ENCODE assay signal across 24 mouse cellular contexts in the genomic region with DNA sequence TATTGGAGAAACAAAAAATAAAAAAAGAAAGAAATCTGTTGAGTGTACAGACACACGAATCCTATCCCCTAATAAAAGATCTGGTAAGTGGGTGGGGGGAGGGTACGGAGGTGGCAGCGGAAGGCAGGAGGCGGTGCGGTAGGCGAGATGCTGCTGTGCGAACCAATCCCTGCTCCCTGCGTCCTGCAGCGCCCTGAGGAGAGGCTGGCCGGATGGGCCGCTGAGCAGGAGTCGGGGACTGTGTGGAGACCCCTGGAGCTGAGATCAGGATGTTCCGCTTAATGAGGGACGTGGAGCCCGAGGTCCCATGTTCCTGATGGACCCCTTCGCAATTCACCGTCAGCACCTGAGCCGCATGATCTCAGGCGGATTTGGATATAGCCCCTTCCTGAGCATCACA. TPM values are rescaled to one million over a fixed set of nuclear protein-coding genes. Genes with fewer than 3 reads are reported as not detected.
DNase-seq lines count a peak whose midpoint lies in the region; ATAC-seq and TF ChIP-seq lines count a peak whose summit lies in the region.
"Had no signal": no experiment of that assay in that cellular context is flagged by ENCODE, and none has a peak within 500 bp of the region (broad histone marks: within the 10 kb centered on the region; RNA-seq: fewer than 3 reads in every experiment).

No protein-coding gene starts in this region.

- H3K36me3 ChIP-seq in forebrain, embryonic 15.5 days = peaks cover 18% of the 10 kb centered on the region
- H3K36me3 ChIP-seq in forebrain, embryonic 12.5 days (replicated peaks) = peaks cover 18% of the 10 kb centered on the region; the same call in 1 of the 2 replicates
- peaks cover 25% of the 10 kb centered on the region for H3K36me3 ChIP-seq in midbrain, embryonic 12.5 days
- H3K36me3 ChIP-seq in midbrain, embryonic 10.5 days = peaks cover 25% of the 10 kb centered on the region
- no peaks in the 10 kb centered on the region for H3K36me3 ChIP-seq in E14TG2a.4 (ENCODE audit: insufficient read depth, low read length)
- H3K36me3 ChIP-seq: liver, embryonic 15.5 days had no signal

- H3K27ac ChIP-seq in forebrain, embryonic 15.5 days (replicated peaks) = no peak overlapping the region
- no peak overlapping the region for H3K27ac ChIP-seq in forebrain, embryonic 12.5 days
- H3K27ac ChIP-seq in midbrain, embryonic 12.5 days (replicated peaks) = no peak overlapping the region
- H3K27ac ChIP-seq in midbrain, embryonic 10.5 days (replicated peaks) = no peak overlapping the region
- H3K27ac ChIP-seq: embryonic facial prominence, embryonic 15.5 days; hindbrain, embryonic 12.5 days; liver, embryonic 15.5 days; lung, embryonic 15.5 days had no signal

- H3K4me2 ChIP-seq in forebrain, embryonic 15.5 days (replicated peaks) = no peak overlapping the region
- no peak overlapping the region for H3K4me2 ChIP-seq in forebrain, embryonic 12.5 days
- no peak overlapping the region for H3K4me2 ChIP-seq in midbrain, embryonic 12.5 days (replicated peaks)
- H3K4me2 ChIP-seq: embryonic facial prominence, embryonic 15.5 days; hindbrain, embryonic 12.5 days; liver, embryonic 15.5 days; lung, embryonic 15.5 days had no signal

- 0 out of 2 replicates have a peak overlapping the region, but pooled peaks have one; percentile 4 for H3K4me3 ChIP-seq in forebrain, embryonic 15.5 days
- no peak overlapping the region for H3K4me3 ChIP-seq in forebrain, embryonic 12.5 days (replicated peaks)
- no peak overlapping the region for H3K4me3 ChIP-seq in midbrain, embryonic 12.5 days
- H3K4me3 ChIP-seq in midbrain, embryonic 10.5 days = no peak overlapping the region
- peak overlapping the region; percentile 83 for H3K4me3 ChIP-seq in E14TG2a.4 (replicated peaks; ENCODE audit: low read length)
- H3K4me3 ChIP-seq: embryonic facial prominence, embryonic 15.5 days; hindbrain, embryonic 12.5 days; liver, embryonic 15.5 days; lung, embryonic 15.5 days had no signal

- H3K9me3 ChIP-seq in forebrain, embryonic 15.5 days = peaks cover 37% of the 10 kb centered on the region
- H3K9me3 ChIP-seq in forebrain, embryonic 12.5 days = peaks cover 48% of the 10 kb centered on the region
- H3K9me3 ChIP-seq in midbrain, embryonic 12.5 days = peaks cover 46% of the 10 kb centered on the region
- H3K9me3 ChIP-seq in midbrain, embryonic 10.5 days (replicated peaks) = peaks cover 71% of the 10 kb centered on the region
- H3K9me3 ChIP-seq in E14TG2a.4 (ENCODE audit: low read length) = 0 out of 2 replicates have a peak, but pooled peaks cover 2% of the 10 kb centered on the region

- no peak for DNase-seq in midbrain, embryonic 10.5 days (ENCODE audit: low spot score)
- DNase-seq in WW6 (ENCODE audit: low read depth, low spot score) = peak; percentile 13
- no peak for DNase-seq in cerebellum, adult 9-10 months
- DNase-seq: adrenal gland, adult 2 months; cerebellum, adult 2 months; cerebellum, postnatal 36 days; layer of hippocampus, adult 9-11 months; left cerebral cortex, postnatal 4 days; liver; lung, postnatal 36 days; right cerebral cortex, adult 18-20 months; right cerebral cortex, postnatal 4 days; thymus, adult 18-20 months had no signal

- no peak overlapping the region for H3K9ac ChIP-seq in forebrain, embryonic 15.5 days (replicated peaks)
- H3K9ac ChIP-seq in forebrain, embryonic 12.5 days = no peak overlapping the region
- no peak overlapping the region for H3K9ac ChIP-seq in midbrain, embryonic 12.5 days (replicated peaks)
- H3K9ac ChIP-seq: embryonic facial prominence, embryonic 15.5 days; hindbrain, embryonic 12.5 days; liver, embryonic 15.5 days; lung, embryonic 15.5 days had no signal

- TF ChIP-seq CTCF in E14TG2a.4 (conservative IDR thresholded peaks at IDR 0.05; ENCODE audit: low read length) = no peak

- WGBS in forebrain, embryonic 15.5 days = 27% methylated on average over 19 of the region's 19 CpGs
- 28% methylated on average over 19 of the region's 19 CpGs for WGBS in forebrain, embryonic 12.5 days
- WGBS in midbrain, embryonic 12.5 days = 40% methylated on average over 18 of the region's 19 CpGs
- 23% methylated on average over 19 of the region's 19 CpGs for WGBS in midbrain, embryonic 10.5 days

- ATAC-seq in forebrain, embryonic 15.5 days (replicated peaks) = no peak
- ATAC-seq in forebrain, embryonic 12.5 days (ENCODE audit: low FRiP score) = no peak
- peak; percentile 47; the same call in 1 of the 2 replicates for ATAC-seq in midbrain, embryonic 12.5 days (ENCODE audit: low FRiP score, low read depth)
- ATAC-seq in erythroblast, adult 5-6 weeks (replicated peaks; ENCODE audit: low FRiP score, poor library complexity, severe bottlenecking) = no peak
- ATAC-seq: intestine, postnatal 0 days had no signal

- H3K27me3 ChIP-seq in forebrain, embryonic 15.5 days = no peaks in the 10 kb centered on the region
- no peaks in the 10 kb centered on the region for H3K27me3 ChIP-seq in forebrain, embryonic 12.5 days
- H3K27me3 ChIP-seq in midbrain, embryonic 12.5 days = no peaks in the 10 kb centered on the region
- no peaks in the 10 kb centered on the region for H3K27me3 ChIP-seq in midbrain, embryonic 10.5 days (ENCODE audit: low read depth, poor library complexity, severe bottlenecking)
- no peaks in the 10 kb centered on the region for H3K27me3 ChIP-seq in E14TG2a.4 (ENCODE audit: insufficient read depth, low read length)
- H3K27me3 ChIP-seq: CH12.LX; embryonic facial prominence, embryonic 15.5 days; hindbrain, embryonic 12.5 days; liver, embryonic 15.5 days; lung, embryonic 15.5 days had no signal

- H3K4me1 ChIP-seq in forebrain, embryonic 15.5 days = no peaks in the 10 kb centered on the region
- no peaks in the 10 kb centered on the region for H3K4me1 ChIP-seq in forebrain, embryonic 12.5 days
- H3K4me1 ChIP-seq in midbrain, embryonic 12.5 days = no peaks in the 10 kb centered on the region
- no peaks in the 10 kb centered on the region for H3K4me1 ChIP-seq in midbrain, embryonic 10.5 days
- H3K4me1 ChIP-seq in E14TG2a.4 (replicated peaks; ENCODE audit: low read depth, low read length) = peaks cover 13% of the 10 kb centered on the region
- H3K4me1 ChIP-seq: embryonic facial prominence, embryonic 15.5 days; hindbrain, embryonic 12.5 days; liver, embryonic 15.5 days; lung, embryonic 15.5 days had no signal

RNA-seq across cellular contexts. Expression of a gene that starts 40.4 kb away (rescaled TPM):
- polyA plus RNA-seq in forebrain, embryonic 15.5 days (2015; fragmentation: Nextera tagmentation; extraction: Ambion mirVana) = 90.1 and 94.7 TPM in 2 replicates
- polyA plus RNA-seq in forebrain, embryonic 12.5 days (2016; fragmentation: Nextera tagmentation; extraction: Ambion mirVana) = 87.6 and 99.5 TPM in 2 replicates
- 95.2 and 103 TPM in 2 replicates for polyA plus RNA-seq in midbrain, embryonic 12.5 days (2016; fragmentation: Nextera tagmentation; extraction: Ambion mirVana)
- polyA plus RNA-seq in midbrain, embryonic 10.5 days (2016; fragmentation: Nextera tagmentation; extraction: Ambion mirVana) = 89.2 and 96.1 TPM in 2 replicates
- 76.7 and 83.4 TPM in 2 replicates for total RNA-seq in erythroblast, adult 5-6 weeks (2015; ENCODE audit: low replicate concordance)
- 16.4 and 24.1 TPM in 2 replicates for total RNA-seq in erythroblast, adult 5-6 weeks (2017; ENCODE audit: low replicate concordance)

RNA-seq across cellular contexts. Expression of a gene that starts 49.3 kb away (rescaled TPM):
- 6.3 and 7.0 TPM in 2 replicates for polyA plus RNA-seq in forebrain, embryonic 15.5 days (2015; fragmentation: Nextera tagmentation; extraction: Ambion mirVana)
- polyA plus RNA-seq in forebrain, embryonic 12.5 days (2016; fragmentation: Nextera tagmentation; extraction: Ambion mirVana) = 3.1 and 3.2 TPM in 2 replicates
- polyA plus RNA-seq in midbrain, embryonic 12.5 days (2016; fragmentation: Nextera tagmentation; extraction: Ambion mirVana) = 3.5 and 3.7 TPM in 2 replicates
- polyA plus RNA-seq in midbrain, embryonic 10.5 days (2016; fragmentation: Nextera tagmentation; extraction: Ambion mirVana) = 3.9 and 5.1 TPM in 2 replicates
- 1.7 TPM in 1 of 2 replicates, not detected in the other for total RNA-seq in erythroblast, adult 5-6 weeks (2015; ENCODE audit: low replicate concordance)
- total RNA-seq in erythroblast, adult 5-6 weeks (2017; ENCODE audit: low replicate concordance) = 0.26 and 0.70 TPM in 2 replicates

RNA-seq across cellular contexts. Expression of a gene that starts 53.9 kb away (rescaled TPM):
- polyA plus RNA-seq in forebrain, embryonic 15.5 days (2015; fragmentation: Nextera tagmentation; extraction: Ambion mirVana) = 15.3 and 15.7 TPM in 2 replicates
- 19.5 and 20.4 TPM in 2 replicates for polyA plus RNA-seq in forebrain, embryonic 12.5 days (2016; fragmentation: Nextera tagmentation; extraction: Ambion mirVana)
- polyA plus RNA-seq in midbrain, embryonic 12.5 days (2016; fragmentation: Nextera tagmentation; extraction: Ambion mirVana) = 20.4 and 21.6 TPM in 2 replicates
- 20.2 and 21.2 TPM in 2 replicates for polyA plus RNA-seq in midbrain, embryonic 10.5 days (2016; fragmentation: Nextera tagmentation; extraction: Ambion mirVana)
- 4.8 and 17.9 TPM in 2 replicates for total RNA-seq in erythroblast, adult 5-6 weeks (2015; ENCODE audit: low replicate concordance)
- total RNA-seq in erythroblast, adult 5-6 weeks (2017; ENCODE audit: low replicate concordance) = 2.2 and 5.2 TPM in 2 replicates

Comparison
In these comparisons a context has a peak if more than half of its experiments do, and no peak if none do; other contexts are left out.
1. H3K4me3 ChIP-seq: peak in forebrain, embryonic 15.5 days (single experiment) and E14TG2a.4 (single experiment); none in forebrain, embryonic 12.5 days (single experiment), midbrain, embryonic 12.5 days (single experiment) and midbrain, embryonic 10.5 days (single experiment).